Mouse (Mus musculus) hindbrain, embryonic 11.5 days (tissue): ENCODE data around the gene Slc6a1. TPM values are rescaled to one million over a fixed set of nuclear protein-coding genes. Genes with fewer than 3 reads are reported as not detected.

Experiments used
- ATAC-seq: fragments of 200-750 bp; cut with Nextera tagmentation; 2 replicates; pipeline ENCODE4 v1.8.0; 2017; ENCODE audit warnings: mild to moderate bottlenecking, moderate TSS enrichment, moderate library complexity; ENCODE audit not compliant: low FRiP score
- DNase-seq: peaks from one replicate; pipeline ENCODE4 v3.0.0-alpha.2; 2015; ENCODE audit warnings: low spot score
- H3K27ac ChIP-seq: fragments of 300-500 bp; sonication (generic); 2 replicates; pipeline ENCODE4 v1.5.1; 2014; ENCODE audit warnings: mild to moderate bottlenecking, low read depth, low read length
- H3K27me3 ChIP-seq: fragments of 300-500 bp; sonication (generic); 2 replicates; pipeline ENCODE4 v1.6.1; 2014; ENCODE audit warnings: mild to moderate bottlenecking, low read length, moderate library complexity, mixed read lengths; ENCODE audit not compliant: control insufficient read depth, insufficient read depth
- H3K36me3 ChIP-seq: fragments of 300-500 bp; sonication (generic); 2 replicates; pipeline ENCODE4 v1.6.1; 2014; ENCODE audit warnings: mild to moderate bottlenecking, low read length, moderate library complexity, mixed read lengths; ENCODE audit not compliant: control insufficient read depth, insufficient read depth
- H3K4me1 ChIP-seq: fragments of 300-500 bp; sonication (generic); replicated peaks from 2 replicates; pipeline ENCODE4 v1.6.1; 2014; ENCODE audit warnings: low read length, mixed read lengths; ENCODE audit not compliant: control insufficient read depth, insufficient read depth
- H3K4me2 ChIP-seq: fragments of 300-500 bp; sonication (generic); replicated peaks from 2 replicates; pipeline ENCODE4 v1.6.1; 2014; ENCODE audit warnings: mild to moderate bottlenecking, low read depth, low read length
- H3K4me3 ChIP-seq: fragments of 300-500 bp; sonication (generic); 2 replicates; pipeline ENCODE4 v1.5.1; 2014; ENCODE audit warnings: low read depth, low read length
- H3K9ac ChIP-seq: fragments of 300-500 bp; sonication (generic); 2 replicates; pipeline ENCODE4 v1.6.1; 2014; ENCODE audit warnings: low read depth, low read length
- H3K9me3 ChIP-seq: fragments of 300-500 bp; sonication (generic); 2 replicates; pipeline ENCODE4 v1.6.1; 2016; ENCODE audit warnings: low read length; ENCODE audit not compliant: control insufficient read depth
- WGBS: fragments of 180-500 bp; shearing (Covaris S2); extraction: QIAGEN DNeasy Blood & Tissue Kit; methylation state at CpG from one replicate; pipeline ENCODE4 v1.1.7; 2014; 5-methylcytosine and 5-hydroxymethylcytosine counted together
- polyA plus RNA-seq: library from polyadenylated mRNA; unstranded; fragments of >200 nt; fragmentation: Nextera tagmentation; extraction: Ambion mirVana; gene quantifications from 2 replicates; pipeline ENCODE4 v1.2.1, GENCODE M21; 2014

Gene Slc6a1
- polyA plus RNA-seq, 1 experiment from 2014 or later, result 23.1 TPM

DNA sequence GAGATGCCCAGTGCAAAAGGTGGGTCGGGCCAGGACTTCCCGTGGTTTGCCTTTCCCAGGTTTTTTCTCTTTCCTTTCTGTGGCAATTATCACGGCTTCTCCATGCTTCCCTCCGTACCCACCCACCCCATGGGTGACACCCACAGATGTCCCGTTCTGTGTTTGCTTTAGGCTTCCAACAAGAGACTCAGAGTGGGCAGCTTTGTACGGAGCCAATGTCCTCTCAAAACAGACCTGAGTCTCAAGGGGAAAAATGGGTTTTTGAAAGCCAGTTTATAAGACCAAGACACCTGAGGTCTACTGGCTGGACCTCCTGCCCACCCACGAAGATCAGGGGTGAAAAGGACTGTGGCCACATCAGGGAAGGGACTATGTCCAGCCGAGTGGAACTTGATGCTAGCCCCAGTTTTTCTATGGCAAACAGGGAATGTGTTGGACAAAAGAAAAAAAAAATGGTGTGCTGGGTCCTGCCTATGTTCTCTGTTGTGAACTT lies 889 bp downstream of the Slc6a1 start:
- peaks cover 7% of the 10 kb centered on the region; the same call in 1 of the 2 replicates for H3K4me1 ChIP-seq
- H3K27ac ChIP-seq, result no peak overlapping the region
- H3K9ac ChIP-seq, result peak overlapping the region; percentile 74
- 15% methylated on average over 8 of the region's 8 CpGs for WGBS
- no peaks in the 10 kb centered on the region for H3K36me3 ChIP-seq
- peaks cover 29% of the 10 kb centered on the region for H3K27me3 ChIP-seq
- H3K9me3 ChIP-seq, result no peaks in the 10 kb centered on the region
- H3K4me3 ChIP-seq, result peak overlapping the region; percentile 54
- H3K4me2 ChIP-seq, result peak overlapping the region; percentile 68
- ATAC-seq (no peak), DNase-seq (peak; percentile 40)

DNA sequence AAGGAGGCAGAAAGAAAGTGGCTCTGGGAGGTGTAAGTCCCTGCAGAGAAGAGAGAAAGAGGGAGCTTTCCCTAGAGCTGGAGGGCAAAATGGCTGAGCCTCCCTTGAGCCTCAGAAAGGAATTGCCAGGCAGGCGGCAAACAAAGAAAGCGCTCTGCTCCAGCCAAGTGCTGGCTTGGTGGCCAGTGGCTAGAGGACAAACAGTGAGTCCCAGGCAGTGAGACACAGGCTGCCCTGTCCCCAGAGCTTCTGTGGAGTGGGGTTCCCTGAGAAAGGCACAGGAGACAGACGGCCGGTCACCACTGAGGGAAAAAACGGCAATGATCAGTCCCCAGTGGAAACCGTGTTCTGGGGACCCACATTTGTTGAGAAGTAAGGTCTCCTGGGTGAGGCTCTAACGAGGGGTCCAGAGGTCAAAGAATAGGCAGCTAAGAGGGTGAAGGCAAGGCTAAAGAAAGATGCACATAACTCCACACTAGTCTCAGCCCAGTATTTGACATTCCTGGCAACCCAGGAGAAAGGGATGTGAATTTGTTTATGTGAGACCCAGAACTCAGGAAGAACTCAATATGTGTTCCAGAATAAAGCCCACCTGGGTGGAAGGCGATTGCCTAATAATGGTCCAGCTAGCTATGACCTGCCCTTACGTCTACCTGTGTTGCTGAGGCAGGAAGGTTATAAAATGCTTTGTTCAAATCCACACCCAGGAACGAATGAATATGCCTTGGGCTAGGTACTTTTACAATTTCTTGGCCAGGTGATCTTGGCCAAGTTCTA lies 1.7 kb downstream of the Slc6a1 start:
- ATAC-seq, result no peak
- H3K9me3 ChIP-seq, result no peaks in the 10 kb centered on the region
- H3K27ac ChIP-seq, result 0 out of 2 replicates have a peak overlapping the region, but pooled peaks have one; percentile 5
- peak; percentile 42 for DNase-seq
- peaks cover 29% of the 10 kb centered on the region for H3K27me3 ChIP-seq
- peak overlapping the region; percentile 54 for H3K4me3 ChIP-seq
- WGBS, result 51% methylated on average over 10 of the region's 10 CpGs
- H3K4me2 ChIP-seq, result peak overlapping the region; percentile 68
- peak overlapping the region; percentile 74 for H3K9ac ChIP-seq
- no peaks in the 10 kb centered on the region for H3K36me3 ChIP-seq
- H3K4me1 ChIP-seq, result peaks cover 7% of the 10 kb centered on the region; the same call in 1 of the 2 replicates

DNA sequence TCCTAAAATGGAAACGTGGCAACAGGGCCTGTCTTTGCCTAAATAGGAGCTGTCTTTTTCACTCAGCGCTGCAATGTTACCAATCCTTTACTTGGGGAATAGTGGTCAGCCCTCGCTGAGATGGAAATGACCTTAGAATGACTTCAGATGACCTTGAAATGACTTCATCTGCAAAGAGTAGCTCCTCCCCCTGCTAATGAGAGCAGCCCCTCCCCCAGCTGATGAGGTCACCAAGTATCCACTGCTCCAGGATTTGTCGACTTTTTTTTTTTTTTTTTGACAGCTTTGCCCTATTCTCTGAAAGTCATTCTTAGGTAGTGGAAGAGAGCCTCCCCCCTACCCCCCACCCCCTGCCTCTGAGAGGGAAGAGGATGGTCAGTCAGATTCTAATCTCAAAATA lies 3.0 kb downstream of the Slc6a1 start:
- H3K36me3 ChIP-seq, result no peaks in the 10 kb centered on the region
- peaks cover 27% of the 10 kb centered on the region for H3K27me3 ChIP-seq
- H3K4me2 ChIP-seq, result no peak overlapping the region
- H3K27ac ChIP-seq, result no peak overlapping the region
- H3K9me3 ChIP-seq, result no peaks in the 10 kb centered on the region
- no peak for ATAC-seq
- H3K4me3 ChIP-seq, result no peak overlapping the region
- H3K9ac ChIP-seq, result no peak overlapping the region
- 31% methylated on average over 4 of the region's 4 CpGs for WGBS
- peaks cover 19% of the 10 kb centered on the region for H3K4me1 ChIP-seq
- DNase-seq, result no peak

DNA sequence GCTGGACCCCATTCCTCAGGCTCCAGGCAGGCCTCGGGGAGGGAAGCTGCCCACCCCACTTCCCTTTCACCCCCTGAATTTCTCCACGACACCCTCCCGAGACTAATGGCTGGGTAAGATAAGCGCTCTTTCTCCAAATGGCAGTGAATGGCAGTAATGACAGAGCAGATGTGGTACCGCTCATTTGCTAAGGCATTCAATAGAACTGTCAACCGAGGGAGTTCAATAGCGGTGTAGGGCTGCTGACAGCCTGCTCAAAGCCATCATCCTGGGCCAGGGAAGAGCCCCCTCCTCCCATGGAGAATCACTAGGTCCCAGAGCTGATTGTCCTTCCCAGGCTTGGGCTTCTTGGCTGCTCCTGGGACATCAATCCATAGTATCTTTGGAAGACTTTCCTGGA lies 6.7 kb downstream of the Slc6a1 start:
- peaks cover 26% of the 10 kb centered on the region for H3K4me1 ChIP-seq
- DNase-seq (peak; percentile 44), ATAC-seq (peak; percentile 51)
- no peak overlapping the region for H3K9ac ChIP-seq
- H3K27ac ChIP-seq, result peak overlapping the region; percentile 61
- H3K4me2 ChIP-seq, result no peak overlapping the region
- H3K4me3 ChIP-seq, result no peak overlapping the region
- H3K36me3 ChIP-seq, result no peaks in the 10 kb centered on the region
- H3K9me3 ChIP-seq, result no peaks in the 10 kb centered on the region
- H3K27me3 ChIP-seq, result peaks cover 10% of the 10 kb centered on the region
- 19% methylated on average over 7 of the region's 7 CpGs for WGBS

DNA sequence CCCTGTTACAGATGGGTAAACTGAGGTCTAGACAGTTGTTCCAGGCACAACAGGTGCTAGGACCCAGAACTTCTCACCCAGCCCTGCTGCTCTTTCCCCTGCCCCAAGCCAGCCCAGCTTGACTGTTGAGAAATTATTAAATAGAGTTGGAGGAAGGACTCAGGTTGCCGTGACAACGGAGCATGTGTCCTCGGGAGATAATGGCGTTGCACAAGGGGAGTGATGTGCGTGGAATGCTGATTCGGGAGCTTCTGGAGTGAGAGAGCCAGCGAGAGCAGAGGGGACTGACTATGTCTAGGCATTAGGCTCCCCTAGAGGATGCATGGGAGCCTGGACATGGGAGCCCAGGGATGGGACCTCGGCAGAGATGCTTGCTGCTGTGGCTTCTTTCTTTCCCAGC lies 7.7 kb downstream of the Slc6a1 start:
- DNase-seq (peak; percentile 92), ATAC-seq (peak; percentile 88)
- Histone ChIP-seq H3K27me3 (peaks cover 2% of the 10 kb centered on the region; the same call in 1 of the 2 replicates), H3K9ac (peak overlapping the region; percentile 31; the same call in 1 of the 2 replicates), H3K4me1 (peaks cover 25% of the 10 kb centered on the region), H3K4me2 (peak overlapping the region; percentile 17; the same call in 1 of the 2 replicates), H3K36me3 (no peaks in the 10 kb centered on the region), H3K4me3 (no peak overlapping the region), H3K9me3 (no peaks in the 10 kb centered on the region), H3K27ac (peak overlapping the region; percentile 85)
- 38% methylated on average over 8 of the region's 8 CpGs for WGBS

DNA sequence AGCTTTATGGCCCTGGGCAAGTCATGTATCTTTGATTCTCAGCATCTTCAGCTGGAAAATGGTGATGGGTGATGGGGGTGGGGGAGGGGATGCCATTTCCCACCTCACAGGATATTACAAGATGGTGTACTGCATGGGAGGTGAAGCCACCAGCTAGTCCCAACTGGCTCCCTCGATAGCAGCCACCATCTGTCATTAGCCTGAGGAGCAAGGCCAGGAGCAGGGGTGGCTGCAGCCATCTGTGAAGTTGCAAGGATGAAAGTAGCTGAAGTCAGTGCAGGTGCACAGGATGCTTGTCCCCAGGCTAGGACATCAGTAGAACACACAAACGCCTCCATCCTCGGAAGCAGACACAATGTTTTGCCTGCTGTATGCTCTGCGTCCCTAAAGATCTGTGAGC lies 8.5 kb downstream of the Slc6a1 start:
- Histone ChIP-seq H3K4me3 (no peak overlapping the region), H3K4me1 (peaks cover 23% of the 10 kb centered on the region), H3K4me2 (no peak overlapping the region), H3K9ac (0 out of 2 replicates have a peak overlapping the region, but pooled peaks have one; percentile 31), H3K36me3 (no peaks in the 10 kb centered on the region), H3K27me3 (no peaks in the 10 kb centered on the region; the same call in 1 of the 2 replicates), H3K27ac (peak overlapping the region; percentile 85), H3K9me3 (no peaks in the 10 kb centered on the region)
- DNase-seq, result peak; percentile 33
- WGBS, result 50% methylated on average over 4 of the region's 4 CpGs
- ATAC-seq, result peak; percentile 44

DNA sequence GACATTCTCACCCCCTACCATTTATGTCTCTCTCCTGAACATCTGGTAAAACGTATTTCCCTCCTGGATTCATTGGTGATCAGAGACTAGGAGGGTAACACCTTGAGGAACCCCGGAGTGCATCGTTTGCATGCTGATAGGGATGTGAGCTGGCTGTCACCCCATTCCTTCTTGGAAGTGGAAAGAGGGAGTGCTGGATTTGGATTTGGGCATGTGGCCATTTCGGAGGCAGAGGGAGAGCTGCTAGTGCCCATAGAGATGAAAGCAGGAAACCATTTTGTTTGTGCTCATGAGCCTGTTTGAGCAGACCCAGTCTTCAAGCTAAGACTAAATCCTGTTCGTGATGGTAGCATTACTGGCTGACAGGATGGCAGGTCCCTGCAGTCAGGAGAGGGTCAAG lies 9.0 kb downstream of the Slc6a1 start:
- H3K9ac ChIP-seq, result no peak overlapping the region
- H3K4me2 ChIP-seq, result no peak overlapping the region
- WGBS, result 50% methylated on average over 5 of the region's 5 CpGs
- peaks cover 23% of the 10 kb centered on the region for H3K4me1 ChIP-seq
- H3K27me3 ChIP-seq, result no peaks in the 10 kb centered on the region
- H3K27ac ChIP-seq, result peak overlapping the region; percentile 85
- no peak for DNase-seq
- no peaks in the 10 kb centered on the region for H3K9me3 ChIP-seq
- no peaks in the 10 kb centered on the region for H3K36me3 ChIP-seq
- ATAC-seq, result no peak
- H3K4me3 ChIP-seq, result no peak overlapping the region

DNA sequence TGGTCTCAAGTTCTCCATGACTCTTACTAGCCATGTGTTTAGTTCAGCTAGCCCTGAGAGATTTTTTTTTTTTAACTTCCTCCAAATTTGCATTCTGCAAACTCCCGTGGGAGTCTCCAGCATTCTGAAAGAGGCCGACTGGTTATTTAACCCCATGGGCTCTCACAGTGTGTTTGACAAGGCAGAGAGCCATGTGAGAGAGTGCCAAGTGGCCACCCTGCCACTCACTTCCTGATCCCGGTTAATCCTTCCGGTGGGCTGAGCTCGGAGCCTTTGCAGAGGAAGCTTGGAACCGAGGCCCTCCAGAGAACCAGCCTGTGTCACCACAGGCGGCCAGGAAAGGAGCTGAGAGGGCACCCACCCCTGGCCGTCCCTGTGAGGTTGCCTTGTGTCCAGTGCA lies 11.1 kb downstream of the Slc6a1 start:
- DNase-seq (no peak), ATAC-seq (no peak)
- Histone ChIP-seq H3K4me2 (no peak overlapping the region), H3K4me1 (peaks cover 28% of the 10 kb centered on the region), H3K27ac (no peak overlapping the region), H3K9ac (no peak overlapping the region), H3K27me3 (no peaks in the 10 kb centered on the region), H3K36me3 (no peaks in the 10 kb centered on the region), H3K4me3 (no peak overlapping the region), H3K9me3 (no peaks in the 10 kb centered on the region)
- WGBS, result 43% methylated on average over 8 of the region's 8 CpGs

DNA sequence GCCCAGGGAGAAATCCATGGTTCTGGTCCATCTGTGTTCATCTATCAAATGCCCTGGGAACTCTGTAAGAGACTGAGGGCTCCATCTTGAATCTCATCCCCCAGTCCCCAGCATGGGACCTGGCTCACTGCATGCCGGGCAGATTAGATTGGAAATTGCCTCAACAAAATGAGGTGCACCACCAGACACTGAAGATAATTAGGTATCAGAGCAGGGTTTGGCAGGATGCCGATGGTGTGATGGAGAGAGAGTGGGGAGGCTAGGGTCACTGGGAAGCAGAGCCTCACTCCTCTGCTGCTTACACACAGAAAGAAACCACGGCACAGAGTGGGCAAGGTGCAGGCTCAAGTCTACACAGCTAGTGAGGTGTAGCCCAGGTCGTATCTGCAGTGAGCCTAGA lies 12.7 kb downstream of the Slc6a1 start:
- WGBS, result 92% methylated on average over 4 of the region's 4 CpGs
- ATAC-seq (no peak), DNase-seq (no peak)
- Histone ChIP-seq H3K27me3 (no peaks in the 10 kb centered on the region), H3K36me3 (no peaks in the 10 kb centered on the region), H3K27ac (no peak overlapping the region), H3K9ac (no peak overlapping the region), H3K9me3 (no peaks in the 10 kb centered on the region), H3K4me1 (peaks cover 18% of the 10 kb centered on the region), H3K4me3 (no peak overlapping the region), H3K4me2 (no peak overlapping the region)
